Mouse (Mus musculus) testis, postnatal 10 days (tissue): ENCODE data around the gene Ctbs.

ENCODE experiments used
- DNase-seq: peaks from one replicate; pipeline ENCODE4 v3.0.0; 2021; ENCODE audit warnings: low spot score

Ctbs gene

GRCm38 (mm10) chr3:146498989-146499388 lies 49.4 kb downstream of the Ctbs start:
- no peak for DNase-seq

- DNase-seq = peak; percentile 97
Measured at GRCm38 (mm10) chr3:146499431-146500002, 49.9 kb downstream of the Ctbs start, which contains the start of the genes Spata1 and Gng5. Spata1 (minus strand) TSS chr3:146499753. Gng5 (plus strand) TSS chr3:146499807.

GRCm38 (mm10) chr3:146500003-146500809 lies 50.6 kb downstream of the Ctbs start:
- peak; percentile 73 for DNase-seq

- DNase-seq = no peak
Measured at GRCm38 (mm10) chr3:146500810-146501201, 51.2 kb downstream of the Ctbs start.

GRCm38 (mm10) chr3:146501601-146502123 lies 52.1 kb downstream of the Ctbs start:
- no peak for DNase-seq

GRCm38 (mm10) chr3:146506711-146507110 lies 57.1 kb downstream of the Ctbs start:
- DNase-seq = no peak
